Mouse (Mus musculus) C2C12 (cell line): ENCODE data around the gene Slc38a9. TPM values are rescaled to one million over a fixed set of nuclear protein-coding genes. Genes with fewer than 3 reads are reported as not detected.

ENCODE experiments used
- H3K27me3 ChIP-seq: one replicate; pipeline ENCODE4 v1.6.1; 2011; ENCODE audit not compliant: control insufficient read depth, insufficient read depth, insufficient read length
- H3K36me3 ChIP-seq: one replicate; pipeline ENCODE4 v1.6.1; 2011; ENCODE audit not compliant: control insufficient read depth, insufficient read depth
- H3K4me3 ChIP-seq: one replicate; pipeline ENCODE4 v1.5.1; 2011; ENCODE audit warnings: mild to moderate bottlenecking, control low read depth; ENCODE audit not compliant: poor library complexity, insufficient read depth, severe bottlenecking
- H3K79me2 ChIP-seq: one replicate; pipeline ENCODE4 v1.6.1; 2011; ENCODE audit not compliant: control insufficient read depth, insufficient read depth
- H3K79me3 ChIP-seq: one replicate; pipeline ENCODE4 v1.6.1; 2011; ENCODE audit warnings: low read depth, control low read depth
- H3ac ChIP-seq: one replicate; pipeline ENCODE3; 2011; ENCODE audit warnings: low read depth; ENCODE audit not compliant: control insufficient read depth, insufficient read length
- CEBPB ChIP-seq: IDR thresholded peaks from one replicate; pipeline ENCODE4 v1.6.1; 2011; ENCODE audit warnings: low read depth, mild to moderate bottlenecking, control low read depth, moderate library complexity
- CTCF ChIP-seq: IDR thresholded peaks from one replicate; pipeline ENCODE4 v1.5.1; 2011; ENCODE audit not compliant: control insufficient read depth, insufficient read depth, insufficient read length
- FOSL1 ChIP-seq: IDR thresholded peaks from one replicate; pipeline ENCODE4 v1.8.0; 2011; ENCODE audit warnings: mild to moderate bottlenecking, low read length; ENCODE audit not compliant: poor library complexity, insufficient read depth, severe bottlenecking
- MAX ChIP-seq: IDR thresholded peaks from one replicate; pipeline ENCODE4 v1.6.1; 2011; ENCODE audit warnings: mild to moderate bottlenecking, control low read depth
- MYOD1 ChIP-seq: IDR thresholded peaks from one replicate; pipeline ENCODE4 v1.6.1; 2011; ENCODE audit warnings: low read depth; ENCODE audit not compliant: control insufficient read depth, insufficient read length
- MYOG ChIP-seq: IDR thresholded peaks from one replicate; pipeline ENCODE4 v1.6.1; 2011; ENCODE audit not compliant: control insufficient read depth, insufficient read length; ENCODE audit errors: extremely low read depth
- USF1 ChIP-seq: IDR thresholded peaks from one replicate; pipeline ENCODE4 v1.6.1; 2011; ENCODE audit warnings: low read depth, mild to moderate bottlenecking, control low read depth, moderate library complexity
- long read RNA-seq, 2 experiments: library from polyadenylated mRNA; unstranded; transcript quantifications; one replicate each; pipeline ENCODE4 v2.0.0; 2019 to 2020
- polyA plus RNA-seq: library from polyadenylated mRNA; unstranded; fragments of >200 nt; fragmentation: generic; extraction: Trizol; gene quantifications from one replicate; pipeline ENCODE4 v1.2.1, GENCODE M21; 2012; ENCODE audit warnings: missing spikeins

Slc38a9 gene
- 1.5 TPM for polyA plus RNA-seq
- long read RNA-seq, experiment 1, full-length matches to known transcripts: 2 of 4 reads
- long read RNA-seq, experiment 1, partial matches to known transcripts: 0 of 4 reads
- long read RNA-seq, experiment 1, other reads (novel, unspliced or antisense): 2 of 4 reads
- long read RNA-seq, experiment 2, full-length matches to known transcripts: 4 of 15 reads
- long read RNA-seq, experiment 2, partial matches to known transcripts: 0 of 15 reads
- long read RNA-seq, experiment 2, other reads (novel, unspliced or antisense): 11 of 15 reads

DNA sequence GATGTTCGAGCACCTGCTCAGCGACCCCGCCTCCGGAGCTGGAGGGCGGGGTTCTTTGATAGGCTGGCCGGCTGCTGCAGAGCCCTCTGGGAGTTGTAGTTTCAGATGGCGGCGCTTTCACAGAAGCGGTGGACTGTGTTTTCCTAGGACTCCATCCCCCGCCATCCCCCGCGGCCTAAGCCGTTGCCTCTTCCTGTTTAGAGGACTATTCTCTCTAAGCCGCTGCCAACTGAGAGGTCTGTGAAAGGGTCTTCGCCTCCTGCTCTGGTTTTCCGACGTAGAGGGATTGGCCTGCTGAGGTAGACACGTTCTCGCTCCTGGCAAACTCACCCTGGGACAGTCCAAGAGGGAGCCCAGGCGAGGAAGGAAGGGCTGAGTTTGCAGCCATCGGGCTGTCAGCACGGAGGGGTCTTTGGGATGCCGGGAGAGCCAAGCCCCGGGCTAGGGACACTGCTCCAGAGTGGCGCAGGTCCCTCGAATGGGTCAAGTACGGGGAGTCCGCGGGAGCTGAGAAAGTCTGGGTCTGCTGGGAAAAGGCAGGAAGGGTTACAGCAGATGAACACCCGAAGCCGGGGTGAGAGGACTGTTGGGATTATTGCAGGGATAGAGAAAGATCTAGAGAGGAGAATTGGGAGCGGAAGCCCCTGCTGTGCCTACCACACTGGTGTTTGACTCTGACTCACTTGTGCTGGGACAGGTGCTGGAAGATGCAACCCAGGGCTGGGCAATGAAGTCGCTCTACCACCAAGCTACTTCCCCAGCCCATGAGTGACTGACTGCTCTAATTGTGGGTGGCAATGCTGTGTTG, at the start of gene Slc38a9:
Slc38a9 (plus strand) TSS at position 178 of the 808 bp plus-strand sequence.
- H3K79me2 ChIP-seq: no peaks in the 10 kb centered on the region
- H3K4me3 ChIP-seq: peak within 1 kb of the TSS; percentile 50
- peak within 1 kb of the TSS; percentile 69 for H3ac ChIP-seq
- no peaks in the 10 kb centered on the region for H3K36me3 ChIP-seq
- H3K27me3 ChIP-seq: peaks cover 5% of the 10 kb centered on the region
- TF ChIP-seq MYOD1 (peak; percentile 51), CTCF (no peak), CEBPB (no peak), MAX (no peak), FOSL1 (no peak)
- no peaks in the 10 kb centered on the region for H3K79me3 ChIP-seq

DNA sequence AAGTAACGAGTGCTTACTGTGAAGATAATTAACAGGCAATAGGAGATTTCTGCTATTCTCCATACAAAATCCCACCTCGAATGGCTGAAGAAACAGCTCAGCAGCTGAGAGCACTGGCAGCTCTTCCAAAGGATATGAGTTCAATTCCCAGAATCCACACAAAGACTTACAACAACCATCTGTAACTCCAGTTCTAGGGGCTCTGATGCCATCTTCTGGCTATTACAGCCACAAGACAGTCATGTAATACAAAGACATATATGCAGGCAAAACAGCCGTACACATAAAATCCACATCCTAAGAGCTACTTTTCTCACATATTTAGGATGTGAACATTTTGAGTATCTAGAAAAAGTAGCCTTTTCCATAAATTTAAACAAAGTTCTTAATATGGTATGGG, 39.0 kb upstream of the Slc38a9 start:
- no peaks in the 10 kb centered on the region for H3K79me3 ChIP-seq
- H3ac ChIP-seq: no peak overlapping the region
- H3K36me3 ChIP-seq: no peaks in the 10 kb centered on the region
- no peaks in the 10 kb centered on the region for H3K79me2 ChIP-seq
- TF ChIP-seq MYOD1 (no peak), FOSL1 (no peak), MAX (no peak), MYOG (no peak), CTCF (no peak)
- H3K27me3 ChIP-seq: peaks cover 24% of the 10 kb centered on the region
- H3K4me3 ChIP-seq: no peak overlapping the region

DNA sequence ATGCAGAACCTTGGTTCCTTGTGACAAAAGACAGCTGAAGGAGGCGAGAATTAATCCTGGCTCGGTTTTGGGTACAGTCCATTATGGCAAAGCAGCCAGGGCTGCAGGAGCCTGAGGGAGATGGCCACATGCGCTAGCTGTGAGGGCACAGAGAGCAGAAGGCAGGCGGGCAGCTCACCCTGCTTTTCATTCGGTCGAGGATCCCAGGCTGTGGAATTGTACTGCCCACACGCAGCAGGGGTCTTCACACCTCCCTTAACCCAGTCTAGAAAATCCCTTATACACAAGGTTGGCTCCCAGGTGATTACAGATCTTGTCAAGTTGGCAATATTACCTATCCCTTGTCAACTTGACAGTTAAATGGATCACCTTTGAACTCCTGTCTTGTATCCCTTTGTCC, 36.9 kb upstream of the Slc38a9 start:
- H3K4me3 ChIP-seq: no peak overlapping the region
- TF ChIP-seq MYOD1: no peak
- TF ChIP-seq USF1: no peak
- no peak for TF ChIP-seq MAX
- no peak for TF ChIP-seq FOSL1
- TF ChIP-seq CTCF: no peak
- TF ChIP-seq CEBPB: no peak
- TF ChIP-seq MYOG: no peak
- peaks cover 20% of the 10 kb centered on the region for H3K27me3 ChIP-seq
- H3K79me2 ChIP-seq: no peaks in the 10 kb centered on the region
- H3K79me3 ChIP-seq: no peaks in the 10 kb centered on the region
- H3ac ChIP-seq: no peak overlapping the region
- H3K36me3 ChIP-seq: no peaks in the 10 kb centered on the region

DNA sequence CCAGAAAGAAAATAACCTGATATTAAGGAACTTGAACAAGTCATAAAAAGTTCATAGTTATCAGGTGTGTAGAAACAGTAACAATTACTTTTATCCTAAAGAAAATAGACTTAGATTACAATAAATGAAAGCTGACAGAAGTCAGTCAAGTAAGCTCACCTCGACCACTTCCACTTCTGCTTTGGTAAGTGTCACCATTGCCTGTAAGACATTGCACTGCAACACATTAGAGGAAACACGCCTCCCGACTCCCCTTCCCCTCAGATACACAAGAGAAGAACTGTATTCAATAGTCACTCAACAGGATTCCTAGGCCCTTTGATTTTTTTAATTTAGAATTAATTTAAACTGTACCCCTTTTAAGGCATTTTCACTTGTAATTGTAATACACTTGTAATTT, 35.9 kb upstream of the Slc38a9 start:
- Histone ChIP-seq H3ac (no peak overlapping the region), H3K79me2 (no peaks in the 10 kb centered on the region), H3K79me3 (no peaks in the 10 kb centered on the region), H3K4me3 (no peak overlapping the region), H3K27me3 (peaks cover 20% of the 10 kb centered on the region), H3K36me3 (no peaks in the 10 kb centered on the region)
- TF ChIP-seq MAX (no peak), CTCF (no peak), FOSL1 (no peak), CEBPB (no peak), MYOG (no peak), MYOD1 (no peak), USF1 (no peak)

DNA sequence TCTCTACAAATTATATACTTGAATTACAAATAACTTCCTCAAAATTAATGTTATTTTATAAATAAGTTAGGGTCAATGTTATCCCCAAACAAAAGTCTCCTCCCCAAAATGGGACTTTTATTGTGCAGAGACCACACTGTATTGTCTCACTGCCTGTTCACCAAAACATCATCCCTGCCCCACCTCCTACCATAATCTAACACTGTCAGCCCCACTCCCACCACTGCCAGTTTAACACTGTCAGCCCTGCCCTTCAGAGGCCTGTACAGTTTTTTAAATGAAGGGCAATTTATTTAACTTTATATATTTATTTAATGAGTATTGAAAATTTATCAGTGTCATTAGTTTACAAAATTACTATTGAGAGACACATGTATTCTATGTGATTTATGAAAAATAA, 35.0 kb upstream of the Slc38a9 start:
- no peak overlapping the region for H3K4me3 ChIP-seq
- TF ChIP-seq USF1: no peak
- TF ChIP-seq MYOG: no peak
- TF ChIP-seq FOSL1: no peak
- TF ChIP-seq CTCF: no peak
- no peak for TF ChIP-seq MYOD1
- TF ChIP-seq CEBPB: no peak
- no peaks in the 10 kb centered on the region for H3K36me3 ChIP-seq
- H3K27me3 ChIP-seq: peaks cover 27% of the 10 kb centered on the region
- no peak overlapping the region for H3ac ChIP-seq
- H3K79me2 ChIP-seq: no peaks in the 10 kb centered on the region
- H3K79me3 ChIP-seq: no peaks in the 10 kb centered on the region
